Mouse (Mus musculus) megakaryocyte-erythroid progenitor cell, adult 5-6 weeks (primary cell): ENCODE results near the gene Gpr19. TPM values are rescaled to one million over a fixed set of nuclear protein-coding genes. Genes with fewer than 3 reads are reported as not detected.

ENCODE experiments used
- total RNA-seq, 2 experiments: library from RNA; stranded (forward) in 1 of 2; stranded (reverse) in 1 of 2; fragments of 200-1000, 215-1000 nt in 1 of 2; fragments of >200 nt in 1 of 2; fragmentation: Nextera tagmentation in 1 of 2; gene quantifications; 2 replicates each; pipeline ENCODE4 v1.2.3; 2014 to 2017

Gpr19 gene
- total RNA-seq, 2 experiments from 2014 or later = 6.9 to 7.0 TPM

Other genes starting within 250 kb of the Gpr19 start
- gene Dusp16, start 106.0 kb downstream of the Gpr19 start, total RNA-seq (2014; fragmentation: Nextera tagmentation) = 7.1 and 10.0 TPM in 2 replicates
- 3.9 and 10.9 TPM in 2 replicates for gene Dusp16, start 106.0 kb downstream of the Gpr19 start, total RNA-seq (2017)
- gene Crebl2, start 68.4 kb downstream of the Gpr19 start, total RNA-seq (2014; fragmentation: Nextera tagmentation) = 6.2 and 11.7 TPM in 2 replicates
- gene Crebl2, start 68.4 kb downstream of the Gpr19 start, total RNA-seq (2017) = 10.4 and 12.9 TPM in 2 replicates
- gene Cdkn1b, start 21.8 kb upstream of the Gpr19 start, total RNA-seq (2014; fragmentation: Nextera tagmentation) = 17.2 and 22.1 TPM in 2 replicates
- 34.9 and 49.3 TPM in 2 replicates for gene Cdkn1b, start 21.8 kb upstream of the Gpr19 start, total RNA-seq (2017)
- gene Apold1, start 83.1 kb upstream of the Gpr19 start, total RNA-seq (2014; fragmentation: Nextera tagmentation) = 0.90 and 1.5 TPM in 2 replicates
- gene Apold1, start 83.1 kb upstream of the Gpr19 start, total RNA-seq (2017) = 0.66 and 0.80 TPM in 2 replicates
- gene Ddx47, start 113.0 kb upstream of the Gpr19 start, total RNA-seq (2014; fragmentation: Nextera tagmentation) = 87.5 and 108 TPM in 2 replicates
- gene Ddx47, start 113.0 kb upstream of the Gpr19 start, total RNA-seq (2017) = 135 and 173 TPM in 2 replicates
- gene Gprc5a, start 167.1 kb upstream of the Gpr19 start, total RNA-seq (2014; fragmentation: Nextera tagmentation) = not detected in 2 replicates
- gene Gprc5a, start 167.1 kb upstream of the Gpr19 start, total RNA-seq (2017) = 1.1 TPM in 1 of 2 replicates, not detected in the other
- gene Gprc5d, start 219.7 kb upstream of the Gpr19 start, total RNA-seq (2014; fragmentation: Nextera tagmentation) = not detected in 2 replicates
- gene Gprc5d, start 219.7 kb upstream of the Gpr19 start, total RNA-seq (2017) = not detected in 2 replicates